Mouse (Mus musculus): ENCODE results near the gene Map1lc3b.
"Not testable (repeated sequence)": the region's sequence is repeated elsewhere in the genome, so short reads cannot be mapped to it uniquely, and the experiment has no call there.

The Map1lc3b gene

GRCm38 (mm10) chr8:121573275-121573674 lies 16.9 kb upstream of the Map1lc3b start:
- no peak for DNase-seq

DNA sequence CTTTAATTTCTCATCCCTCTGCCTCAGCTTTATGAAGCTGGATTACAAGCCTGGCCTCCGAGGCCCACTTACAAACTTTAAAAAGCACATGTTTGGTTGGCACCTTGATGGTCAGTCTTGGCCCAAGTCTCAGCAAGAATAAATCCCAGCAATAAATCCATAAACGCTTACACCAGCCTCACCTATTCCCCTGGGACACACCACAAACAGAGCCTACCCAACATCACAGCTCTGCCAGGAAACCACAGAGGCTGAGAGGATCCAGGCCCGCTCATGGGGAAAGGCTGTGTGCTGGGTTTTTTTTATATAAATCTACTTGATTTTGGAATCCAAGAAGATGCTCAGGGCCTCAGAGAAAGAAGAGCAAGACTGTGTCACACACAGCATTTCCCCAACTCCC lies 14.5 kb upstream of the Map1lc3b start:
- no peak for DNase-seq

- peak; percentile 37 for DNase-seq
Measured at GRCm38 (mm10) chr8:121577751-121578675, 12.1 kb upstream of the Map1lc3b start.

DNA sequence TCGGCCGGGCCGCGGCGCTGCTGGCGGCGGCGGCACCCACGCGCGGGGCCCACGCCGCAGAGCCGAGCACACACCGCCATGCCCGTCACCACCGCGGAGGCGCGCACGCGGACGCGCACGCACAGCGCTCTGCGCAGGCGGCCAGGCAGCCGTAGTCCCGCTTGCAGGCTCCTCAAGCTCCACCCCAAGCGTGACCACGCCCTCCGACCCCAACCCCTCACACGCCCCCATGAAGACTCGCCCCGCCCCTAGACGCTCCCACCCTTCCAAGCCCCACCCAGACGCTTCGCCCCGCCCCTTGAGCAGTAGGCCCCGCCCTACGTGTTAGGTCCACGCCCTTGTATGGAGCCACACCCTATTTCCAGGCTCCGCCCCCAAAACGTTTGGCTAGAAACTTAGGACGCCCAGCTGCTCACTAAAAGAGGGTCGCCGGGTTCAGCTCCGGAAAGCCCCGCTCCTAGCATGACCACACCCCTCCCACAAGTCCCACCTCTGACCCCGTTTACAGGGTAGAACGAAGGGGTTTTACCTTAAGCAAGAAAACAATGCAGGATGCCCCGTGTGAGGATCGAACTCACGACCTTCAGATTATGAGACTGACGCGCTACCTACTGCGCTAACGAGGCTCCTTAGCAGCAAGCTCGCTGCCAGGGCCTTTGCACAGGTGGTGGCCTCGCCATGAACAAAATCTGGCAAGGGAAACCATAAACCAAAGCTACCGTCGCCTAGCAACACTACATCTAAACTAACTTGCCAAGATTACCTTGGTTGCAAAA lies 11.3 kb upstream of the Map1lc3b start, which contains the start of gene Fbxo31:
TSS of gene Fbxo31 (minus strand) at position 131 of the 776 bp plus-strand sequence.
- peak; percentile 91 for DNase-seq

DNA sequence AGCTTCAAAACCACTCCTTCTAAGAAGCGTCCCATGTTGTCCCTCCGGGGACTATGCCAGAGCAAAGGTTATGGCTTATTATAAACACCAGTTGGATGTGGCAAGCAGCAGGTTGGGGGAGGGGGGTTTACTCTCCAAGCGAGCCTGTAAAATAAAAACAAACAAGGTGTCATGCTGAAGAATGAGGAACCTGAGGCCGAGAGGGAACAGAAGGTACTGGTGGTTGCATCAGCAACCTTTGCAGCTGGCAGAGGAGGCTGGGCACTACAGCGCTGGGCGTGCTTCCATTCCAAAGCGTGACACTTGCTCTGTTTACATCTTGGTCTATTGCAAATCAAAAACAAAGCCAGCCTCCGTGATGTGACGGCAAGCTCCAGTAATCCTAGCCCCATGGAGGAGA lies 9.7 kb upstream of the Map1lc3b start:
- DNase-seq: no peak

- no peak for DNase-seq
Measured at GRCm38 (mm10) chr8:121583653-121584052, 6.5 kb upstream of the Map1lc3b start.

GRCm38 (mm10) chr8:121584730-121585129 lies 5.4 kb upstream of the Map1lc3b start:
- no peak for DNase-seq

- peak; percentile 99 for DNase-seq
Measured at GRCm38 (mm10) chr8:121585159-121585825, 4.9 kb upstream of the Map1lc3b start.

GRCm38 (mm10) chr8:121588750-121589149 lies 1.4 kb upstream of the Map1lc3b start:
- DNase-seq: no peak

DNA sequence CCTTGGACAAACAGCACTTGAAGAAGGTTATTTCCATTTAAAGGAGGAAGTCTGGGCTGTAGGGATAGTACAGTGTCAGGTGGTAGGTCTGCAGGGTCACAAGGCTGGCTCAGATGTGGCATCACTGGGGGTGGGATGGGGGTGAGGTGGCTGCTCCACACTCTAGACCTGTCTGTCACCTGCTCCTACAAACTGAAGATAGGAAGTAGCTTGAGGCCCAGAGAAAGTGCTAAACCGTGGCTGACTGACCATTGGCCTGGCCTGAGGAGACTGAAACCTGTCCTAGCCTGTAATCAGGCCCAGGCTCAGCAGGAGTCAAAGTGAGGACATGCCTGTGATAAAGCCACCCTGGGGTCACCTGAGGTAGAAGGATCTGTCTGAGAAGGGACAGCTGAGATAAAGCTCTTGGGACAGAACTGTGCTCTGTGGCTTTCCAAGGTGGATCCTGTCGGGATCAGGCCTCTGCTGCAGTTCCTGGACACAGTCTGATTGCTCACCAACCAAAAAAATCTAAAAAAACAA lies 895 bp upstream of the Map1lc3b start:
- no peak for DNase-seq

DNA sequence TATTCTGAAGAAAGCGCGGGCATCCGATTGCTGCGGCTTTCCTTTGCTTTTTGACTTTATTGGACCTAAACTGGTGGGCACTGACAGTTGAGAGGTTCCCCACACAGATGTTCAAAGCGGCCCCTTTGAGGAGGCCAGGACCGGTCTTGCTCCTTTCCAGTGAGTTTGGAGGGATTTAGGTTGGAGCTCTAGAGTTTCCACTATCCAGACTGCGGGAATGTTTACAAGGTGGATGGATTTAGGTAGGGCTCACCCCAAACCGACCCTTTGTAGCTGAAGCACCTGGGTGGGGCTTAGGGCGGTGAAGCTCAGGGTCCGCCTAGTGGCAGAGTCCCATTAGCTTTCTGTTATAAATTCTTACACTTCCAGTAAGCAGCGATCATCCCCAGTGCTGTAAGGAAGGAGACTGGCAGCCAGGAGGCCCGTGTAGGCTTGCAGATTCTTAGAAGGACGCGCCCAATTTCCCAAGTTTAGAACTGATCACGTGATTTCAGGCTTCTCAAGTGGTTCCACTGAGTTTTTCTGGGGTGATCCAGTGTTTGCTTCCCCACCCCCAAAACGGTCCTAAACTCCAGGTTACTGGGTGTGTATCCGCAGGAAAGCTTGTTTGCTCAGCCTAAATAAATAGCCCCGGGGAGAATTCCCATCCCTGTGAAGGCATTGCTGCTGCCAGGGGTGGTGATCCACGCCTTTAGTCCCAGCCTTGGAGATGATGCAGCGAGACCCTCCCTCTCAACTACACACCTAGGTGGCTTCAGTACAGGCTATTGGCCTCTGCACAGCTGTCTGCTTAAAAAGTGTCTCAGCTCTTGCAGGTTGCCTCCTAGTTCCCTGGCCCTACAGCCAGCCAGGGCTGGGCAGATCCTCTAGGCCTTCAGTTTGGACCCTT lies 1.3 kb downstream of the Map1lc3b start:
- no peak for DNase-seq

- no peak for DNase-seq
Measured at GRCm38 (mm10) chr8:121593293-121593692, 3.1 kb downstream of the Map1lc3b start.

DNA sequence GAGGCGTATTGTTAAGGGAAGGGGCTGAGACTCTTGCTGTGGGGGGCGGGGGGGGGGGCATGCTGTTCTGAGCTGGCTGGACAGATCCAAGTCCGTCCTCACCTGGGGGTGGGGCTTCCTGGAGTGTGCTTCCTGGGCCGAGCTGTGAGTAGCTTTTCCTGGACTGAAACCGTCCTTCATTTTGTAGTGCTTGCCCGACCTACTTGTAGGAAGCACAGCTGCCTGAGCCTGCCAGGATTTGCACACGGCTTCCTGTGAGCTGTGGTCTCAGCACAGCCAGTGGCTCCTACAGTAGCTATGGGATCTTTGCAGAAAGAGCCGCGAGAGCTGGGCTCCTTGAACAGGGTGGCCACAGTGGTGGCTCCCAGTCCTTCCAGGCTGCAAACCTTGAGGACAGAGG lies 3.8 kb downstream of the Map1lc3b start:
- no peak for DNase-seq

DNA sequence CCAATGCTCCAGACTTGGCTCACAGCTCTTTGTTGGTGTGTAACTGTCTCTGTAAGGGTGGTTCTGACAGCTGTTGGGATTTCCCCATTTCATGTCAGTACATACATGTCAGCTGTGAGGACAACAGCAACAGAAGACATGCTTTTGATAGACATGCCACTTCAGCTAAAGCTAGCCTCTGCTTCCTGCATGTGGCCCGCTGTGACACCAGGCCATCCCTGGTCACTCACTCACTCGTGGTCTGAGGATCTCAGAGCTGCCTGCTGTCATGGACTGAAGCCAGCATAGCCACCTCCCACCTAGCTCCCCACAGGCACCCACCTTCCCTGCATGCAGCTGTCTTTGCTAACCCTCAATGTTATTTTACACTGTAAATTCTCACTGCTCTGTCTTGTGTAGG lies 7.3 kb downstream of the Map1lc3b start:
- not testable (repeated sequence) for DNase-seq

GRCm38 (mm10) chr8:121598190-121598589 lies 8.0 kb downstream of the Map1lc3b start:
- no peak for DNase-seq

GRCm38 (mm10) chr8:121598892-121599291 lies 8.7 kb downstream of the Map1lc3b start:
- peak; percentile 78 for DNase-seq

DNA sequence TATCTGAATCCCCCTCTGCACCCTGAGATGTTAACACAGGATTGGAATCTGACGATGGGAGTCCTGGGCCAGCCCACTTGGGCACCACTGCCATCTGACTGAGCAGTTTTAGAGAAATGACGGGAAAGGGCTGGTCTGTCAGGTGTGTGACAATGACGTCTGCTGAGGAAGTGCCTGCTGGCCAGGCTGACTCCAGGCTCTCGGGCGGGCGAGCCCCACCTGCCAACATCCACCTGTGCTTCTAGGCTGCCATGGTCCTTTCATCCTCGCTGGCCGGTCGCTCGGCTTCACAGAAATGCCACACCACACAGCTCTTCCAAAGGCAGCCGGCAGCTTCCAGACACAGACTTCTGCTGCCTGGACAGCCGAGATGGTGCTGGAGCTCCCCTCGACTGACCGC lies 9.7 kb downstream of the Map1lc3b start:
- DNase-seq: no peak

DNA sequence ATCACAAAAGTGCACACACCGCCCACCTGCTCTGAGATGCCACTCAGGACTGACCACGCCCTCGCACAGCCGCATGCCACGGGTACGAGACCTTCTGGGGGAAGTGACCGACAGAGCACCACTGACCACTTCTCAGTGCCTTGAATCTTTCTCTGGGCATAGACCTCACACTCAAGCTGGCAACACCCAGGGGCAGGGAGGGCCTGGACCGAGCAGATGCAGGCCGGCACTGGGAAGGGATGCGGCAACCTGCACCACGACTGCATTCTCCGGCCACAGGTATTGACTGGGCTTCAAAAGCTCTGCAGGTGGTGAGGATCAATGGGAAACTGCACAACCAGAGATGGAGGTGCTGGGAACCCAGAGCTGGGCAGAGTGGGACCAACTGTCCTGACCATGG lies 12.2 kb downstream of the Map1lc3b start:
- no peak for DNase-seq

GRCm38 (mm10) chr8:121602860-121603259 lies 12.7 kb downstream of the Map1lc3b start:
- DNase-seq: peak; percentile 62

- DNase-seq: no peak
Measured at GRCm38 (mm10) chr8:121603801-121604200, 13.6 kb downstream of the Map1lc3b start.

DNA sequence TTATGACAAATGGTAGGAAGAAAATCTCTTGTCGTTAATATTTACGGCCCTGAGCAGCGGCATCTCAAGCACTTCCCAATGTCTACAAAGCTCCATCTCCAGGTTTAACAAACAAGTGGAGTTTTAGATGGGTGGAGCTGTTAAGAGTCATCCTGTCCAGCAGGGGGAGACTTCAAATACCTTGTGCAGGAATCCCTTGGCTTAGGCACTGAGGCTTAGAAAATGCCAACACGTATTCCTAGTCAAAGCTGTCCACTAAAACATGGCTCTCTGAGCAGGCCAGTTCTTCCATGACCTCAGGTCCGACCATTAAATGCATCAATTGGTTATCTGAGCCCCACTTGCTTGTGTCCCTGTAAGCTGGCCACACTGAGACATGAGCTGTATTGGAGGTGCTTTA lies 17.5 kb downstream of the Map1lc3b start:
- DNase-seq: no peak

- DNase-seq: no peak
Measured at GRCm38 (mm10) chr8:121609251-121609650, 19.1 kb downstream of the Map1lc3b start.

Data from right cerebral cortex, postnatal 4 days (tissue).